Mouse (Mus musculus): Measurements from ENCODE around the gene Tmem132b. TPM values are rescaled to one million over a fixed set of nuclear protein-coding genes. Genes with fewer than 3 reads are reported as not detected.
"Not testable (repeated sequence)": the region's sequence is repeated elsewhere in the genome, so short reads cannot be mapped to it uniquely, and the experiment has no call there.

The Tmem132b gene
- not detected in 2 replicates for total RNA-seq (2017)

GRCm38 (mm10) chr5:125531634-125532033 lies at the start of gene Tmem132b:
Gene Tmem132b (plus strand): TSS chr5:125531774.
- peak; percentile 84 for ATAC-seq (replicated peaks; ENCODE audit: low read depth, poor library complexity, severe bottlenecking)

- ATAC-seq (replicated peaks; ENCODE audit: low read depth, poor library complexity, severe bottlenecking), result no peak
These were observed 49.1 kb upstream of the Tmem132b start for GRCm38 (mm10) chr5:125482474-125482873.

GRCm38 (mm10) chr5:125483712-125484611 lies 47.6 kb upstream of the Tmem132b start:
- ATAC-seq (replicated peaks; ENCODE audit: low read depth, poor library complexity, severe bottlenecking), result peak; percentile 65

- ATAC-seq (replicated peaks; ENCODE audit: low read depth, poor library complexity, severe bottlenecking), result peak; percentile 34
These were observed 46.4 kb upstream of the Tmem132b start for GRCm38 (mm10) chr5:125485031-125485778.

GRCm38 (mm10) chr5:125486088-125486487 lies 45.5 kb upstream of the Tmem132b start:
- no peak for ATAC-seq (replicated peaks; ENCODE audit: low read depth, poor library complexity, severe bottlenecking)

- ATAC-seq (replicated peaks; ENCODE audit: low read depth, poor library complexity, severe bottlenecking), result no peak
These were observed 44.0 kb upstream of the Tmem132b start for GRCm38 (mm10) chr5:125487375-125488115.

- ATAC-seq (replicated peaks; ENCODE audit: low read depth, poor library complexity, severe bottlenecking), result no peak
These were observed 43.5 kb upstream of the Tmem132b start for GRCm38 (mm10) chr5:125488116-125488455.

GRCm38 (mm10) chr5:125488953-125489352 lies 42.6 kb upstream of the Tmem132b start:
- not testable (repeated sequence) for ATAC-seq (replicated peaks; ENCODE audit: low read depth, poor library complexity, severe bottlenecking)

- no peak for ATAC-seq (replicated peaks; ENCODE audit: low read depth, poor library complexity, severe bottlenecking)
These were observed 40.5 kb upstream of the Tmem132b start for GRCm38 (mm10) chr5:125491107-125491506.

- ATAC-seq (replicated peaks; ENCODE audit: low read depth, poor library complexity, severe bottlenecking), result no peak
These were observed 39.0 kb upstream of the Tmem132b start for GRCm38 (mm10) chr5:125492379-125493092.

- ATAC-seq (replicated peaks; ENCODE audit: low read depth, poor library complexity, severe bottlenecking), result no peak
These were observed 38.5 kb upstream of the Tmem132b start for GRCm38 (mm10) chr5:125493093-125493423.

GRCm38 (mm10) chr5:125495655-125496054 lies 35.9 kb upstream of the Tmem132b start:
- ATAC-seq (replicated peaks; ENCODE audit: low read depth, poor library complexity, severe bottlenecking), result no peak

GRCm38 (mm10) chr5:125497821-125498600 lies 33.6 kb upstream of the Tmem132b start:
- ATAC-seq (replicated peaks; ENCODE audit: low read depth, poor library complexity, severe bottlenecking), result peak; percentile 89

- ATAC-seq (replicated peaks; ENCODE audit: low read depth, poor library complexity, severe bottlenecking), result no peak; the same call in 1 of the 2 replicates
These were observed 30.1 kb upstream of the Tmem132b start for GRCm38 (mm10) chr5:125501505-125501904.

- ATAC-seq (replicated peaks; ENCODE audit: low read depth, poor library complexity, severe bottlenecking), result no peak
These were observed 29.4 kb upstream of the Tmem132b start for GRCm38 (mm10) chr5:125502186-125502585.

GRCm38 (mm10) chr5:125503628-125504027 lies 27.9 kb upstream of the Tmem132b start:
- peak; percentile 84 for ATAC-seq (replicated peaks; ENCODE audit: low read depth, poor library complexity, severe bottlenecking)

GRCm38 (mm10) chr5:125504692-125505091 lies 26.9 kb upstream of the Tmem132b start:
- ATAC-seq (replicated peaks; ENCODE audit: low read depth, poor library complexity, severe bottlenecking), result no peak

GRCm38 (mm10) chr5:125505968-125506367 lies 25.6 kb upstream of the Tmem132b start:
- ATAC-seq (replicated peaks; ENCODE audit: low read depth, poor library complexity, severe bottlenecking), result no peak

GRCm38 (mm10) chr5:125507582-125507981 lies 24.0 kb upstream of the Tmem132b start:
- no peak for ATAC-seq (replicated peaks; ENCODE audit: low read depth, poor library complexity, severe bottlenecking)
